Comparison of ENCODE assay signal across 14 mouse cellular contexts in the genomic region with DNA sequence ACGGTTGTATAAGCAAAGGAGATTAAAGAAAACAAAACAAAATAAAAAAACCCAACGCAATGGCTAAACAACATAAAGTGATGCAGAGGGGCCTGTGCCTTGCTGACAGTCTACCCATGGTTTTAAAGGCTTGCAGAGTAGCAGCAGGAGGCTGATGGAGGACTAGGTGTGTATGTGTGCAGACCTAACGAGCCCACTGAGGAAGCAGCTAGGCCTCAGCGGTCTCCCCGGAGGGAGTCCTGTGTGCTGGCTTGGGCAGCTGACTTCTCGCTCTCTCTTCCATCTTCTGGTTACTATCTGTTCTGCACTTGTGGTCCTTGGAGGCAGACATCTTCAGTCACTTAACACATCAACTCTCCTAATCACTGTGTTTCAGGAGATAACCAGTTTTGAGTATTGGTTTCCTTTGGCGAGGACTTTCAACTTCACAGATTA.
"Had no signal": no experiment of that assay in that cellular context is flagged by ENCODE, and none has a peak within 500 bp of the region (broad histone marks: within the 10 kb centered on the region; RNA-seq: fewer than 3 reads in every experiment).

No protein-coding gene starts in this region.

- H3K9ac ChIP-seq: limb, embryonic 13.5 days; liver, embryonic 15.5 days; lung, embryonic 14.5 days; midbrain, embryonic 15.5 days; neural tube, embryonic 12.5 days had no signal

- H3K27ac ChIP-seq: limb, embryonic 13.5 days; liver, embryonic 15.5 days; midbrain, embryonic 15.5 days; neural tube, embryonic 12.5 days; stomach, postnatal 0 days had no signal

- H3K4me2 ChIP-seq: limb, embryonic 13.5 days; liver, embryonic 15.5 days; lung, embryonic 14.5 days; midbrain, embryonic 11.5 days; midbrain, embryonic 15.5 days; neural tube, embryonic 12.5 days had no signal

- DNase-seq: kidney, adult 11 months; kidney, adult 9 months; kidney, postnatal 14 days; left cerebral cortex, postnatal 4 days; lung, embryonic 14.5 days; lung, postnatal 14 days; thymus, adult 2 months; thymus, postnatal 25 days had no signal

- H3K9me3 ChIP-seq: limb, embryonic 13.5 days; liver, embryonic 15.5 days; midbrain, embryonic 15.5 days; neural tube, embryonic 12.5 days had no signal

- H3K4me3 ChIP-seq: limb, embryonic 13.5 days; liver, embryonic 15.5 days; midbrain, embryonic 15.5 days; neural tube, embryonic 12.5 days had no signal

- ATAC-seq: midbrain, embryonic 15.5 days had no signal

- H3K27me3 ChIP-seq: limb, embryonic 13.5 days; liver, embryonic 15.5 days; midbrain, embryonic 15.5 days; neural tube, embryonic 12.5 days had no signal
